Mouse (Mus musculus) small intestine, adult 2 months (tissue): ENCODE measurements around the gene Cdkn1c. TPM values are rescaled to one million over a fixed set of nuclear protein-coding genes. Genes with fewer than 3 reads are reported as not detected.

Experiments
- H3K27ac ChIP-seq: fragments of 200-500 bp; 2 replicates; pipeline ENCODE4 v1.5.1; 2012; ENCODE audit warnings: low read depth, low read length, control low read depth, inconsistent platforms; ENCODE audit not compliant: insufficient read depth
- H3K27me3 ChIP-seq: fragments of 200-500 bp; 2 replicates; pipeline ENCODE4 v1.6.1; 2012; ENCODE audit warnings: mild to moderate bottlenecking, moderate library complexity, low read length, inconsistent platforms; ENCODE audit not compliant: control insufficient read depth, insufficient read depth
- H3K36me3 ChIP-seq: fragments of 200-500 bp; 2 replicates; pipeline ENCODE4 v1.6.1; 2012; ENCODE audit warnings: mild to moderate bottlenecking, low read length, control low read depth, inconsistent platforms; ENCODE audit not compliant: control insufficient read depth, insufficient read depth
- H3K4me1 ChIP-seq: fragments of 200-500 bp; 2 replicates; pipeline ENCODE4 v1.6.1; 2012; ENCODE audit warnings: low read length, inconsistent platforms, mixed read lengths; ENCODE audit not compliant: control insufficient read depth, insufficient read depth, insufficient read length
- H3K4me3 ChIP-seq: fragments of 200-500 bp; 2 replicates; pipeline ENCODE4 v1.5.1; 2012; ENCODE audit warnings: low read depth, mild to moderate bottlenecking, control low read depth, inconsistent platforms, low read length, moderate library complexity
- CTCF ChIP-seq: fragments of 200-500 bp; IDR thresholded peaks from 2 replicates; pipeline ENCODE4 v1.5.1; 2012; ENCODE audit warnings: low read depth, mild to moderate bottlenecking, control low read depth, inconsistent platforms, low read length, moderate library complexity, mixed read lengths; ENCODE audit not compliant: insufficient replicate concordance, insufficient read length; ENCODE audit errors: extremely low read depth
- POLR2A ChIP-seq: fragments of 200-500 bp; IDR thresholded peaks from 2 replicates; pipeline ENCODE4 v1.6.1; 2012; ENCODE audit warnings: low read depth, mild to moderate bottlenecking, control low read depth, inconsistent platforms, low read length, moderate library complexity
- WGBS: fragments of 180-500 bp; shearing (Covaris S2); methylation state at CpG from one replicate; pipeline ENCODE4 v1.1.7; 2018; 5-methylcytosine and 5-hydroxymethylcytosine counted together
- polyA plus RNA-seq: library from polyadenylated mRNA; depleted of rRNA; stranded (reverse); fragments of >200 nt; gene quantifications from 2 replicates; pipeline ENCODE4 v1.2.3, GENCODE M21; 2012

Gene Cdkn1c
- polyA plus RNA-seq, 1 experiment, result 8.7 TPM

GRCm38 (mm10) chr7:143461294-143461870 lies 532 bp upstream of the Cdkn1c start:
- Histone ChIP-seq H3K4me3 (peak overlapping the region; percentile 48), H3K27me3 (peaks cover 22% of the 10 kb centered on the region), H3K27ac (no peak overlapping the region), H3K4me1 (peaks cover 13% of the 10 kb centered on the region), H3K36me3 (no peaks in the 10 kb centered on the region)
- TF ChIP-seq CTCF (no peak), POLR2A (no peak)
- 40% methylated on average over 31 of the region's 32 CpGs for WGBS

DNA sequence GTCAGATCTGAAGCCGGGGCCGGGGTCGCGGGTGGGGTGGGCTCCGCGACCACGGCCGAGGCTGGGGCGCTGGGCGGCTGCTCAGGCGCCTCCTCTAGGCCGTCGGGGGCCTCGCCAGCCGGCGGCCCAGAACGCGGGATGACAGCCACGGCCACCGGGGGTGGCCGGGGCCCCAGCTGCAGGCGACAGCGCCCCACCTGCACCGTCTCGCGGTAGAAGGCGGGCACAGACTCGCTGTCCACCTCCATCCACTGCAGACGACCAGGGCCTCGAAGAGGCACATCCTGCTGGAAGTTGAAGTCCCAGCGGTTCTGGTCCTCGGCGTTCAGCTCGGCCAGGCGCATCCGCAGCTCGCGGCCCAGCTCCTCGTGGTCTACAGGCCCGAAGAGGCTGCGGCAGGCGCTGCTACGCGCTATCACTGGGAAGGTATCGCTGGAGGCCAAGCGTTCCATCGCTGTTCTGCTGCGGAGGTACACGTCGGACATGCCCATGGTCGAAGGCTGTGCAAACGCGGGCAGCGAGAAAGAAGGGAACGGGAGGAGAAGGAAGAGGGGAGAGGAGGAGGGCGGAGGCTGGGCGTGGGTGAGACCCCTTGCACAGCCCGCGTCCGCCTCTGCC lies 524 bp downstream of the Cdkn1c start:
- no peak overlapping the region for H3K27ac ChIP-seq
- TF ChIP-seq POLR2A (no peak), CTCF (no peak)
- peak overlapping the region; percentile 64 for H3K4me3 ChIP-seq
- no peaks in the 10 kb centered on the region for H3K36me3 ChIP-seq
- 41% methylated on average over 60 of the region's 60 CpGs for WGBS
- peaks cover 22% of the 10 kb centered on the region for H3K27me3 ChIP-seq
- H3K4me1 ChIP-seq, result peaks cover 13% of the 10 kb centered on the region

- H3K4me1 ChIP-seq, result peaks cover 9% of the 10 kb centered on the region
- H3K27me3 ChIP-seq, result peaks cover 19% of the 10 kb centered on the region
- H3K4me3 ChIP-seq, result peak overlapping the region; percentile 64
- WGBS, result 32% methylated on average over 98 of the region's 100 CpGs
- no peak overlapping the region for H3K27ac ChIP-seq
- no peak for TF ChIP-seq CTCF
- no peak for TF ChIP-seq POLR2A
- no peaks in the 10 kb centered on the region for H3K36me3 ChIP-seq
These were observed 1.3 kb downstream of the Cdkn1c start for GRCm38 (mm10) chr7:143459332-143460211.

DNA sequence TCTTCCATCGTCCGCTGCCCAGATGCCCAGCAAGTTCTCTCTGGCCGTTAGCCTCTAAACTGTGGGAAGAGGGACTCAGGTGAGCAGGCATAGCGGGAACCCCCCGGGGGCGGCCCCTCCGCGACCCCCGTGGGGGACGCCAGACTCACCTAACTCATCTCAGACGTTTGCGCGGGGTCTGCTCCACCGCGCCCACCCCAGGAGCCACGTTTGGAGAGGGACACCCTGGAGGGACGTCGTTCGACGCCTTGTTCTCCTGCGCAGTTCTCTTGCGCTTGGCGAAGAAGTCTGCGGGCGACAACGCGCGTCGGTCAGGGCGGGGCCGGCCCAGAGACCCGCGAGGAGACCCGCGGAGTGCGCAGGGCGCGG lies 1.9 kb downstream of the Cdkn1c start:
- peak overlapping the region; percentile 64 for H3K4me3 ChIP-seq
- WGBS, result 24% methylated on average over 38 of the region's 38 CpGs
- no peak overlapping the region for H3K27ac ChIP-seq
- H3K36me3 ChIP-seq, result no peaks in the 10 kb centered on the region
- peaks cover 9% of the 10 kb centered on the region for H3K4me1 ChIP-seq
- H3K27me3 ChIP-seq, result peaks cover 17% of the 10 kb centered on the region
- TF ChIP-seq POLR2A, result no peak
- no peak for TF ChIP-seq CTCF

- no peaks in the 10 kb centered on the region for H3K36me3 ChIP-seq
- H3K27me3 ChIP-seq, result peaks cover 28% of the 10 kb centered on the region
- no peak for TF ChIP-seq CTCF
- no peak for TF ChIP-seq POLR2A
- H3K4me3 ChIP-seq, result no peak overlapping the region
- H3K4me1 ChIP-seq, result peaks cover 4% of the 10 kb centered on the region; the same call in 1 of the 2 replicates
- no peak overlapping the region for H3K27ac ChIP-seq
- 61% methylated on average over 2 of the region's 2 CpGs for WGBS
These were observed 13.7 kb downstream of the Cdkn1c start for GRCm38 (mm10) chr7:143447130-143447529.

GRCm38 (mm10) chr7:143445651-143446460 lies 15.0 kb downstream of the Cdkn1c start:
- H3K4me3 ChIP-seq, result peak overlapping the region; percentile 33
- H3K27ac ChIP-seq, result no peak overlapping the region
- H3K27me3 ChIP-seq, result peaks cover 28% of the 10 kb centered on the region
- WGBS, result 18% methylated on average over 48 of the region's 53 CpGs
- peaks cover 4% of the 10 kb centered on the region; the same call in 1 of the 2 replicates for H3K4me1 ChIP-seq
- no peak for TF ChIP-seq POLR2A
- TF ChIP-seq CTCF, result no peak
- H3K36me3 ChIP-seq, result no peaks in the 10 kb centered on the region
